Mouse (Mus musculus) stomach, postnatal 0 days (tissue): ENCODE results near the gene Trabd2b.

ENCODE experiments used
- CTCF ChIP-seq: IDR thresholded peaks from 2 replicates; pipeline ENCODE4 v1.5.1; 2016; ENCODE audit warnings: antibody characterized with exemption, low read depth, mild to moderate bottlenecking, moderate library complexity
- EP300 ChIP-seq: optimal IDR thresholded peaks from 2 replicates; pipeline ENCODE3; 2016; ENCODE audit warnings: antibody characterized with exemption

DNA sequence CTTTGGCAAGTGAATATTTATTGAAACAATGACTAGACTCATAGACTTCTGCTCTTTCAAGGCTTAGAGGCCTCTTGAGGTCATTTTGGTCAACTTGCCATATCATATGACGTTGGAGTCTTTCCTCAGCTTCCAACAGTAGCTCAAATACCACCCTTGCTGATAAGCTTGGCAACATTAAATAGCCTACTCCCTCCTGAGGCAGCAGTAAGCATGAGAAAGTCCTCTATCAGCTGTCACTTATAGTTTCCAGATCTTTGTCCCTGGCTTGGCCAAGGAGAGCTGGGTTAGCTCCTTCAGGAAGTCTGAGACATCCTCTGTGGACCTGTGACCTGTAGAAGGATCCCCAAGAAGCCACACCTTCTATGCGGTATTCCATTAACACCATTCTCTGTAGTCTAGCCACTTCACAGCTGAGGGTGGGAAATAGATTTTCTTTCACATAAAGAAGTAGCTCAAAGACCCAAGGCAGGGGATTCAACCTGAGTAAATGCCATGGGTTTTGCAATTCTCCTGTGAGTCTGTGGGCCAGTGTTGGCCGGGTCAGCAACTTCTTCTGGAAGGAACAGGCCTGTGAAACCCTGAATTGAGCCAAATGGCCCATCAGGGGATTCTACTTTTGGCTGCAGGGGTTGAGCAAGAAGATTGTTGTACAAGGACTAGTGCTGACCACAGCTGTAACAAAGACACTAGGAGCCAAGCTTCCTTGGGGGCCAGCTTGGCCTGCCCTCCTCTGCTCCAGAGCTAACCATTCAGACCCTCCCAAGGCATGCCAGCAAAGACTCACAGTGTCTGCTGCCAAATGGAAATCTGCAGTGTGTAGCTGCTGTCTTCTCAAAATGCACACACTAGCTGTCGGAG, 127.6 kb downstream of the Trabd2b start:
- TF ChIP-seq EP300 = no peak
- TF ChIP-seq CTCF = no peak
